Mouse (Mus musculus) megakaryocyte, adult 5-6 weeks (primary cell): ENCODE data around the gene 2410015M20Rik. TPM values are rescaled to one million over a fixed set of nuclear protein-coding genes. Genes with fewer than 3 reads are reported as not detected.
"Not testable (repeated sequence)": the region's sequence is repeated elsewhere in the genome, so short reads cannot be mapped to it uniquely, and the experiment has no call there.

ENCODE experiments used
- ATAC-seq: 2 replicates; pipeline ENCODE4 v1.8.0; 2016; ENCODE audit warnings: mild to moderate bottlenecking, inconsistent platforms; ENCODE audit not compliant: poor library complexity, severe bottlenecking
- total RNA-seq, 2 experiments: library from RNA; stranded (forward) in 1 of 2; stranded (reverse) in 1 of 2; fragments of 153-499, 151-499 nt in 1 of 2; fragments of 221-1000, 200-1000 nt in 1 of 2; gene quantifications; 2 replicates each; pipeline versions ENCODE4 v1.2.3 to v1.2.4; 2015 to 2017

2410015M20Rik gene
- total RNA-seq, 2 experiments from 2014 or later = 43.6 to 48.3 TPM

GRCm38 (mm10) chr17:56613893-56614292, 4.3 kb upstream of the 2410015M20Rik start:
- not testable (repeated sequence) for ATAC-seq

GRCm38 (mm10) chr17:56613236-56613844, 3.8 kb upstream of the 2410015M20Rik start, which contains the start of gene Rpl36:
TSS of gene Rpl36 (plus strand) at chr17:56613416.
- ATAC-seq = peak; percentile 73

- not testable (repeated sequence) for ATAC-seq
These were observed 3.0 kb upstream of the 2410015M20Rik start for GRCm38 (mm10) chr17:56612565-56612939.

- no peak for ATAC-seq
These were observed 2.4 kb upstream of the 2410015M20Rik start for GRCm38 (mm10) chr17:56611861-56612564.

GRCm38 (mm10) chr17:56611323-56611722, 1.8 kb upstream of the 2410015M20Rik start:
- no peak for ATAC-seq

GRCm38 (mm10) chr17:56608699-56609098, 872 bp downstream of the 2410015M20Rik start:
- ATAC-seq = no peak

- no peak for ATAC-seq
These were observed 2.0 kb downstream of the 2410015M20Rik start for GRCm38 (mm10) chr17:56607521-56608062.

GRCm38 (mm10) chr17:56605431-56605830, 4.1 kb downstream of the 2410015M20Rik start:
- no peak for ATAC-seq

GRCm38 (mm10) chr17:56604422-56604821, 5.1 kb downstream of the 2410015M20Rik start:
- no peak for ATAC-seq

- ATAC-seq = no peak
These were observed 5.5 kb downstream of the 2410015M20Rik start for GRCm38 (mm10) chr17:56604070-56604380.

GRCm38 (mm10) chr17:56603186-56604069, 6.1 kb downstream of the 2410015M20Rik start:
- ATAC-seq = no peak

GRCm38 (mm10) chr17:56593527-56594271, 15.9 kb downstream of the 2410015M20Rik start:
- ATAC-seq = no peak

- ATAC-seq = no peak
These were observed 17.0 kb downstream of the 2410015M20Rik start for GRCm38 (mm10) chr17:56592553-56592952.

GRCm38 (mm10) chr17:56588921-56589320, 20.6 kb downstream of the 2410015M20Rik start:
- no peak for ATAC-seq

GRCm38 (mm10) chr17:56587773-56588172, 21.8 kb downstream of the 2410015M20Rik start:
- no peak for ATAC-seq

- ATAC-seq = peak; percentile 44
These were observed 24.3 kb downstream of the 2410015M20Rik start for GRCm38 (mm10) chr17:56585171-56585821.

- peak; percentile 74 for ATAC-seq
These were observed 25.1 kb downstream of the 2410015M20Rik start, which contains the start of the genes Safb2 and Safb for GRCm38 (mm10) chr17:56584257-56585130. TSS of gene Safb2 (minus strand) at chr17:56584585. TSS of gene Safb (plus strand) at chr17:56584825.

- peak; percentile 3; the same call in 1 of the 2 replicates for ATAC-seq
These were observed 25.8 kb downstream of the 2410015M20Rik start for GRCm38 (mm10) chr17:56583611-56584256.
